Mouse (Mus musculus) forebrain, embryonic 11.5 days (tissue): ENCODE results near the gene Snrpf. TPM values are rescaled to one million over a fixed set of nuclear protein-coding genes. Genes with fewer than 3 reads are reported as not detected.
A peak's percentile ranks its signal among the peaks of the same experiment; 100 is the strongest.

Source experiments
- ATAC-seq: fragments of 200-750 bp; cut with Nextera tagmentation; replicated peaks from 2 replicates; pipeline ENCODE4 v1.8.0; 2017; ENCODE audit warnings: moderate TSS enrichment; ENCODE audit not compliant: low FRiP score
- DNase-seq: peaks from one replicate; pipeline ENCODE4 v3.0.0-alpha.2; 2017; ENCODE audit warnings: low spot score
- H3K27ac ChIP-seq: fragments of 300-500 bp; sonication (generic); 2 replicates; pipeline ENCODE4 v1.5.1; 2014; ENCODE audit warnings: low read depth, low read length
- H3K27me3 ChIP-seq: fragments of 300-500 bp; sonication (generic); 2 replicates; pipeline ENCODE4 v1.6.1; 2014; ENCODE audit warnings: mild to moderate bottlenecking, low read length, mixed read lengths; ENCODE audit not compliant: control insufficient read depth, insufficient read depth
- H3K36me3 ChIP-seq: fragments of 300-500 bp; sonication (generic); 2 replicates; pipeline ENCODE4 v1.6.1; 2014; ENCODE audit warnings: mild to moderate bottlenecking, low read length, moderate library complexity, mixed read lengths; ENCODE audit not compliant: control insufficient read depth, insufficient read depth
- H3K4me1 ChIP-seq: fragments of 300-500 bp; sonication (generic); replicated peaks from 2 replicates; pipeline ENCODE4 v1.6.1; 2014; ENCODE audit warnings: low read length, mixed read lengths; ENCODE audit not compliant: control insufficient read depth, insufficient read depth
- H3K4me2 ChIP-seq: fragments of 300-500 bp; sonication (generic); 2 replicates; pipeline ENCODE4 v1.6.1; 2014; ENCODE audit warnings: low read depth, mild to moderate bottlenecking, low read length, moderate library complexity, mixed read lengths; ENCODE audit not compliant: severe bottlenecking
- H3K4me3 ChIP-seq: fragments of 300-500 bp; sonication (generic); 2 replicates; pipeline ENCODE4 v1.5.1; 2014; ENCODE audit warnings: low read depth, low read length
- H3K9ac ChIP-seq: fragments of 300-500 bp; sonication (generic); 2 replicates; pipeline ENCODE4 v1.6.1; 2014; ENCODE audit warnings: low read length
- H3K9me3 ChIP-seq: fragments of 300-500 bp; sonication (generic); 2 replicates; pipeline ENCODE4 v1.6.1; 2016; ENCODE audit warnings: low read length, mixed read lengths; ENCODE audit not compliant: control insufficient read depth
- WGBS: fragments of 180-500 bp; shearing (Covaris S2); extraction: QIAGEN DNeasy Blood & Tissue Kit; methylation state at CpG from one replicate; pipeline ENCODE4 v1.1.7; 2014; 5-methylcytosine and 5-hydroxymethylcytosine counted together
- polyA plus RNA-seq: library from polyadenylated mRNA; unstranded; fragments of >200 nt; fragmentation: Nextera tagmentation; extraction: Ambion mirVana; gene quantifications from 2 replicates; pipeline ENCODE4 v1.2.1, GENCODE M21; 2014

Gene Snrpf
- polyA plus RNA-seq = 155 and 161 TPM in 2 replicates

DNA sequence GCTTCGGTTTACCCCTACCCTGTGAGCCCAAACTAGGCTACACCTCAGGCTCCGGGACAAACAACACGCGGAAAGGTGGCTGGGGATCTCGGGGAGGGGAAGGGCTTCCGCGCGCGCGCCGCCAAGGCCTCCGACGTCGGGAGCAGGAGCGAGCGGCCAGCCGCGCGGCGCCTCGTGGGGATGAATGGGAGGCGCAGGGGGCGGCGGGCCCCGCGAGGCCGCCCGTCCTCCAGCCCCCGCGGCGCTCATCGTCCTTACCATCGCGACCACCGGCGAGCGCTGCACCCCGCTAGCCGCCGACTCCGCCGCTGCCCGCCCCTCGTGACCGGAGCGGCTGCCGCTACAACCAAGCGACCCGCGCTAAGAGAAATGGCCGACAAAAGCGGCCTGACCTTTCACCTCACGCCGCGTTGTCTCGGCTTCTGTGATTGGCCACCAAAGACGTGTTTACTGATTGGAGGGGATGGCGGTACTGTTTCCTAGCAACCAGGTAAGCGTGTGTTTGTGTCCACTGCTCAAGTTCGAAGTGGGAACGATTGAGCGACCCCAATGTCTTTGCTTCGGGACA lies at the start of gene Snrpf:
TSS of gene Snrpf (minus strand) at position 426 of the 568 bp plus-strand sequence.
- 0 out of 2 replicates have a peak, but pooled peaks cover 2% of the 10 kb centered on the region for H3K4me1 ChIP-seq
- H3K9ac ChIP-seq = peak within 1 kb of the TSS; percentile 73
- H3K27me3 ChIP-seq = no peaks in the 10 kb centered on the region
- DNase-seq = peak; percentile 95
- H3K4me3 ChIP-seq = peak within 1 kb of the TSS; percentile 61
- no peaks in the 10 kb centered on the region for H3K9me3 ChIP-seq
- ATAC-seq = peak; percentile 90
- under 1% methylated on average over 63 of the region's 63 CpGs for WGBS
- no peaks in the 10 kb centered on the region; the same call in 1 of the 2 replicates for H3K36me3 ChIP-seq
- H3K4me2 ChIP-seq = peak within 1 kb of the TSS; percentile 70
- peak within 1 kb of the TSS; percentile 71 for H3K27ac ChIP-seq

DNA sequence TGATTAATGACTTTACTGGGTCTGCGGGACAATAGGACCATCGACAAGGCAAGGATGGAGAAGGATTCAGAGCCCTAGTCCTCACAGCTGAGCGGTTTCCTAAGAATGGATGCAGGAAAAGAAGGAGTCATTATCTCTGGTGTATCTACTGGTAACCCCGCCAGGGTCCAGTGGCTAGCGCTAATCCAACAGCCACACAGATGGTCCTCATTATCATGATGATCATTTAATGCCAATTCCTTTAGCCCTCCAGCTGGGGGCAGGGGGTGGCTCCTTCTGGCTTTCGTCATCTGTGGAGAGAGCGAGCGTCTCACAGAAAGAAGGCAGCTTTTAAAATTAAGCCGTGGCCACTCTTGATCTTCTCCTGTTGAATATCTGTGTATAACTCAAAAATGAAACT lies 46.4 kb upstream of the Snrpf start:
- H3K27me3 ChIP-seq = no peaks in the 10 kb centered on the region; the same call in 1 of the 2 replicates
- no peak overlapping the region for H3K4me2 ChIP-seq
- 44% methylated on average over 9 of the region's 9 CpGs for WGBS
- H3K36me3 ChIP-seq = no peaks in the 10 kb centered on the region
- DNase-seq (no peak), ATAC-seq (no peak)
- no peaks in the 10 kb centered on the region for H3K9me3 ChIP-seq
- H3K4me1 ChIP-seq = peaks cover 3% of the 10 kb centered on the region; the same call in 1 of the 2 replicates
- no peak overlapping the region for H3K27ac ChIP-seq
- no peak overlapping the region for H3K9ac ChIP-seq
- H3K4me3 ChIP-seq = no peak overlapping the region

DNA sequence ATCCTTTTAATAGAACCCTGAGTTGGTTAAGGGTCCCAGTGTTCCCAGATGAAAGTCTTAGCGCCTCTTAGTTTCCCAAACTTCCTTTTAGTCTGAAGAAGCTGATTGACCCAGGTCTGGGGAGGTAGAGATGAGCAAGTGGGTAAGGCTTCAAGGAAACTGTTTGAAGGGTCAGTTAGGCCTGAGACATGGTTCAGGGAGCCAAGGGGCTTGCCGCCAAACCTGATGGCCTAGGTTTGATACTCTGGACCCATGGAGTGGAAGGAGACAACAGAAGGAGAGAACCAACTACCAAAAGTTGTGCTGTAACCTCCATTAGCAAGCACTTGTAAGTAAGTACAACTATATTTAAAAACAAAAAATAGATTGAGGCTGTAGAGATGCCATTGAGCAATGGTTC lies 44.5 kb upstream of the Snrpf start:
- DNase-seq = no peak
- WGBS = 96% methylated on average over 2 of the region's 2 CpGs
- H3K4me3 ChIP-seq = no peak overlapping the region
- H3K9ac ChIP-seq = no peak overlapping the region
- no peak for ATAC-seq
- no peaks in the 10 kb centered on the region for H3K36me3 ChIP-seq
- no peaks in the 10 kb centered on the region for H3K9me3 ChIP-seq
- no peak overlapping the region for H3K4me2 ChIP-seq
- H3K27me3 ChIP-seq = no peaks in the 10 kb centered on the region
- no peaks in the 10 kb centered on the region for H3K4me1 ChIP-seq
- no peak overlapping the region for H3K27ac ChIP-seq

DNA sequence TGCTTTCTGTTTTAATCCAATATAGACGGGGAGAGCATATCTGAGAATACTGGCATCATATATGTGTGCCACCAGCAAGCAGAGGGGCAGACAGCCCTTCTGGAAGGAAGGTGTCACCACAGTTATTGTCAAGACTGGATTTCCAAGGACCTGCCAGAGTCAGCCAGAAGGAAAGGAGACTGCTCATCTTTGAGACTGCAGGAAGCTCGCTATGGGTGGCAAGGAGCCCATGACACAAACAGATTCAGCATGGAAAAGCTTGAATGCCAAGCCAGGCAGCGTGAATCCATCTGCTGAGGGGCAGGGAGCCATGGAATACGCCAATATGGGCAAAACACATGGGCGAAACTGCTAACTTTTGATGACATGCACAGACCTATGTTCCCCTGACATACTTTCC lies 44.1 kb upstream of the Snrpf start:
- Histone ChIP-seq H3K9me3 (no peaks in the 10 kb centered on the region), H3K9ac (no peak overlapping the region), H3K27me3 (no peaks in the 10 kb centered on the region), H3K27ac (no peak overlapping the region), H3K4me3 (no peak overlapping the region), H3K4me1 (no peaks in the 10 kb centered on the region), H3K4me2 (no peak overlapping the region), H3K36me3 (no peaks in the 10 kb centered on the region)
- WGBS = 87% methylated on average over 5 of the region's 5 CpGs
- ATAC-seq (no peak), DNase-seq (no peak)

DNA sequence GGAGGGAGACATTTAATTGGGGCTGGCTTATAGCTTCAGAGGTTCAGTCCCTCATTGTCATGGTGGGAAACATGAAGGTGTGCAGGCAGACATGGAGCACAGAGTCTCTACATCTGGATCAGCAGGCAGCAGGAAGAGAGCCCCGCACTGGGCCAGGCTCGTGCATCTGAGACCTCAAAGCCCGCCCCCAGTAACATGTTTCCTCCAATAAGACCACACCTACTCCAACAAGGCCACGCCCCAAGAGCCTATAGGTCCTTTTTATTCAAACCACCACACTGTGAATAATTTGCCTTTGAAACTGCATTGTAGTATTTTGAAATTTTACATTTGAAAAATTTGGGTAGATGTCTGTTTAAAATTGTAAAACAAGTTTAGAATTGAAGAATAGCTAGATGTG lies 42.6 kb upstream of the Snrpf start:
- no peaks in the 10 kb centered on the region for H3K9me3 ChIP-seq
- no peak overlapping the region for H3K9ac ChIP-seq
- no peaks in the 10 kb centered on the region for H3K4me1 ChIP-seq
- no peaks in the 10 kb centered on the region for H3K27me3 ChIP-seq
- no peak for ATAC-seq
- H3K4me3 ChIP-seq = no peak overlapping the region
- H3K27ac ChIP-seq = no peak overlapping the region
- 75% methylated on average over 4 of the region's 4 CpGs for WGBS
- H3K36me3 ChIP-seq = no peaks in the 10 kb centered on the region
- H3K4me2 ChIP-seq = no peak overlapping the region
- no peak for DNase-seq

DNA sequence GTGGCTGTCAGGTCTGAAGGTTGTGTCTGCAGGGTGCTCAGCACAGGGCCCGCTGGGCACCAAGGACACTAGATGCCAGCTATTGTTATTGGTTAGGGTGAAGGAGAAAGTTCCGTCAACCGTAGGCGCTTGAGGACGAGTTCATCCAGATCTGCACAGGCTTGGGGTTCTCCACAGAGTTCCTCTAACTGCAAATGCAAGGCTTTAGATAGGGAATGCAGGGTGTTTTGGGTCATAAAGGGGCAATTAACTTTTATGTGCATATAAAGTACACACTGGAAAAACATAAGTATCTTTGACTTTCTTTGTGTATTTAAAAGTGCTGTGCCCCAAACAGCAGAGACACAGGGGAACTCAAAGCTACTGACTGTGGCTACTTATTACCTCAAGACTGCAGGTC lies 40.8 kb upstream of the Snrpf start:
- ATAC-seq (no peak), DNase-seq (no peak)
- Histone ChIP-seq H3K4me1 (no peaks in the 10 kb centered on the region), H3K27me3 (no peaks in the 10 kb centered on the region), H3K27ac (no peak overlapping the region), H3K4me3 (no peak overlapping the region), H3K36me3 (no peaks in the 10 kb centered on the region), H3K9ac (no peak overlapping the region), H3K4me2 (no peak overlapping the region), H3K9me3 (no peaks in the 10 kb centered on the region)
- WGBS = 89% methylated on average over 5 of the region's 5 CpGs

DNA sequence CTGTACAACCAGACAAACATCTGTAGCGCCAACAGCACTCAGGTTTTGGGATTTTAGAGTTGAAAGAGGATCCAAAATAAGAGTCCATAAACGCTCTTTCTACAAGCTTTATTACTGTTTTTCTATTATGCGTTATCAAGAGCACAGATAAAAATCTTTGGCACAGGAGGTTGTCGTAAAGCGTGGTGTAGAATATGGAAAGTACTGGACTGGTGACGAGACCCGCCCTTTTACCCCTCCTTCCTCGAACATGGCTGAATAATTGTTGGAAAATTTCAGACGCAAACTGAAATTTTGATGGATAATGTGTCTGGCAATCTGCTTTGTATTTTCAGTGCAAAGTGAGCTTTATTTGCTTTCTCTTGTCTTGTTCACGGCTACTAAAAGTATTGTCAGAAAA lies 34.6 kb upstream of the Snrpf start:
- Histone ChIP-seq H3K27ac (no peak overlapping the region), H3K27me3 (no peaks in the 10 kb centered on the region), H3K4me3 (no peak overlapping the region), H3K4me2 (no peak overlapping the region), H3K9ac (no peak overlapping the region), H3K4me1 (no peaks in the 10 kb centered on the region), H3K36me3 (no peaks in the 10 kb centered on the region), H3K9me3 (no peaks in the 10 kb centered on the region)
- WGBS = 89% methylated on average over 10 of the region's 10 CpGs
- ATAC-seq (no peak), DNase-seq (no peak)

DNA sequence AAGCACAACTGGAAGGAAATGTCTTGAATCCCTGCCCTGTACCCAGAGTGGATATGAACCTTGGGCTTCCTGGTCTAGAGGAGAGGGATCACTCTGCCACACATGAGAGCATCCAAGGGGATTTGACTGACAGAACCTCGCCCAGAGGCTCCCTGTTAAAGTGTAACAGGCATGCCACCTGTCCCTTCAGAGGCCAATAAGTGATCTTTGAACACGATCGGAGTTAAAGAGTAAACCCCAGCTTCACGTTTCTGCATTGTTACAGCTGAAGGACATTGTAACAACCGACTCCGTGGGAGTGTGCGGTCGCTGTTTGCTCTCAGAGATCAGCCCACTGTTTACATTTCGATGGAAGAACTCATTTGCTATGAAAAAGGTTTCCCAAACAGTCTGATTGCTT lies 34.2 kb upstream of the Snrpf start:
- Histone ChIP-seq H3K4me2 (no peak overlapping the region), H3K27ac (no peak overlapping the region), H3K9ac (no peak overlapping the region), H3K27me3 (no peaks in the 10 kb centered on the region), H3K4me3 (no peak overlapping the region), H3K9me3 (no peaks in the 10 kb centered on the region), H3K36me3 (no peaks in the 10 kb centered on the region), H3K4me1 (no peaks in the 10 kb centered on the region)
- ATAC-seq (no peak), DNase-seq (no peak)
- WGBS = 70% methylated on average over 9 of the region's 9 CpGs

DNA sequence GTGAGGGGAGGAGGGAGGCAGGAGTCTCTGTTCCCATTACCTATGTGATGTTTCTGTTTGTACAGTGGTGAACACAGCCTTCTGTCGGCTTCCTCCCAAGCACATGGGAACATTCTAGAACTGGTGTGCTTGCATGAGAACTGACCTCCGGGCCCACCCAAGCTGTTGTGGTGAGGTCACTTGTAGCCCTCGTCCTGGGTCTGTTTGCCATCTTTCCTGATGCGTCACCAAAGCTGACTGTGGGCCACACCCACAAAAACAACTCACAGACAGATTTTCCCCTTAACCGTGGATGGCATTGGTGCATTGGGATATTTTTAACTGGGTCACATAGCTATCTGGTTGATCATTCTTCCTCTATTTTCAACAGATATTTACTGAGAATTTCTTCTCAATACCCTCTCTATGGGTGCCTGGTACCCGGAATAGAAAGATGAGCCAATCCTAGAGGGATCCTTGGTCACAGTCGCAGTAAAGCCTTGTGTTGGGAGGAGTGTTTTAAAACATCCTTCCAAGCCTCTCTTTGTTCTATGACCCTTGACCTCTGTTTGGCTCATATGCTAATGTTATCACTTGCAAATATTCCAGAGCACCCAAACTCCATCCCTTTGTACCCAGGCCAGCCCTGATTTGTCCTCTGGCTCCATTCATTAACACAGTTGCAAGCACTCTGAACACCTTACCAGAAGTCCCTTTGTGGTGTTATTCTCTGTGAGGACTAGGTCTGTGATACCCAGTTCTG lies 31.1 kb upstream of the Snrpf start:
- Histone ChIP-seq H3K27me3 (no peaks in the 10 kb centered on the region), H3K9ac (no peak overlapping the region), H3K9me3 (no peaks in the 10 kb centered on the region), H3K4me1 (no peaks in the 10 kb centered on the region), H3K4me3 (no peak overlapping the region), H3K4me2 (no peak overlapping the region), H3K27ac (no peak overlapping the region), H3K36me3 (no peaks in the 10 kb centered on the region)
- no peak for ATAC-seq
- WGBS = 74% methylated on average over 7 of the region's 7 CpGs
- no peak for DNase-seq
